ENCODE assay signal across 13 mouse cellular contexts in genomic region chr2:137723651-137724050, GRCm38 (mm10).
"Had no signal": no experiment of that assay in that cellular context is flagged by ENCODE, and none has a peak within 500 bp of the region (broad histone marks: within the 10 kb centered on the region; RNA-seq: fewer than 3 reads in every experiment).

No protein-coding gene starts in this region.

- DNase-seq: gastrocnemius, adult 2 months; gastrocnemius, postnatal 10 days; gastrocnemius, postnatal 25 days; heart, adult 18-20 months; heart, postnatal 10 days; heart, postnatal 4 days; kidney, adult 18-20 months; kidney, adult 8-10 months; kidney, postnatal 10 days; kidney, postnatal 25 days; kidney, postnatal 4 days; liver; liver, embryonic 13.5 days had no signal
